Mouse (Mus musculus): ENCODE results near the gene Snx13. TPM values are rescaled to one million over a fixed set of nuclear protein-coding genes. Genes with fewer than 3 reads are reported as not detected.

Gene Snx13
- polyA plus RNA-seq, 1 experiment: 31.3 TPM

- Histone ChIP-seq H3K9me3 (replicated peaks; ENCODE audit: control insufficient read depth, insufficient read depth, low read length, poor library complexity, severe bottlenecking) (no peaks in the 10 kb centered on the region), H3K27me3 (ENCODE audit: control insufficient read depth, insufficient read depth, low read length, poor library complexity, severe bottlenecking) (no peaks in the 10 kb centered on the region), H3K36me3 (ENCODE audit: control insufficient read depth, insufficient read depth, low read length, poor library complexity, severe bottlenecking) (no peaks in the 10 kb centered on the region), H3K4me3 (ENCODE audit: low read depth, low read length) (no peak overlapping the region), H3K9ac (ENCODE audit: low read depth, poor library complexity, severe bottlenecking) (no peak overlapping the region), H3K4me1 (ENCODE audit: control insufficient read depth, insufficient read depth, low read length) (no peaks in the 10 kb centered on the region), H3K27ac (ENCODE audit: insufficient read depth, low read length) (no peak overlapping the region)
- TF ChIP-seq CTCF (IDR thresholded peaks at IDR 0.05; ENCODE audit: low read depth, low read length) (no peak), POLR2A (IDR thresholded peaks at IDR 0.05; ENCODE audit: insufficient read depth, low read length) (no peak), EP300 (IDR thresholded peaks at IDR 0.05; ENCODE audit: insufficient read depth, low read depth, low read length) (no peak)
Observed at GRCm38 (mm10) chr12:35018679-35019237, 28.2 kb upstream of the Snx13 start.

- H3K36me3 ChIP-seq (ENCODE audit: control insufficient read depth, insufficient read depth, low read length, poor library complexity, severe bottlenecking): no peaks in the 10 kb centered on the region
- H3K4me3 ChIP-seq (ENCODE audit: low read depth, low read length): no peak overlapping the region
- H3K27me3 ChIP-seq (ENCODE audit: control insufficient read depth, insufficient read depth, low read length, poor library complexity, severe bottlenecking): no peaks in the 10 kb centered on the region
- H3K4me1 ChIP-seq (ENCODE audit: control insufficient read depth, insufficient read depth, low read length): no peaks in the 10 kb centered on the region
- TF ChIP-seq EP300 (IDR thresholded peaks at IDR 0.05; ENCODE audit: insufficient read depth, low read depth, low read length) (no peak), CTCF (IDR thresholded peaks at IDR 0.05; ENCODE audit: low read depth, low read length) (no peak), POLR2A (IDR thresholded peaks at IDR 0.05; ENCODE audit: insufficient read depth, low read length) (no peak)
- H3K9ac ChIP-seq (ENCODE audit: low read depth, poor library complexity, severe bottlenecking): no peak overlapping the region
- no peak overlapping the region for H3K27ac ChIP-seq (ENCODE audit: insufficient read depth, low read length)
- no peaks in the 10 kb centered on the region for H3K9me3 ChIP-seq (replicated peaks; ENCODE audit: control insufficient read depth, insufficient read depth, low read length, poor library complexity, severe bottlenecking)
Observed at GRCm38 (mm10) chr12:35021285-35021684, 25.7 kb upstream of the Snx13 start.

GRCm38 (mm10) chr12:35022066-35022465 lies 24.9 kb upstream of the Snx13 start:
- Histone ChIP-seq H3K4me3 (ENCODE audit: low read depth, low read length) (no peak overlapping the region), H3K9ac (ENCODE audit: low read depth, poor library complexity, severe bottlenecking) (no peak overlapping the region), H3K36me3 (ENCODE audit: control insufficient read depth, insufficient read depth, low read length, poor library complexity, severe bottlenecking) (no peaks in the 10 kb centered on the region), H3K9me3 (replicated peaks; ENCODE audit: control insufficient read depth, insufficient read depth, low read length, poor library complexity, severe bottlenecking) (no peaks in the 10 kb centered on the region), H3K4me1 (ENCODE audit: control insufficient read depth, insufficient read depth, low read length) (no peaks in the 10 kb centered on the region), H3K27me3 (ENCODE audit: control insufficient read depth, insufficient read depth, low read length, poor library complexity, severe bottlenecking) (no peaks in the 10 kb centered on the region), H3K27ac (ENCODE audit: insufficient read depth, low read length) (no peak overlapping the region)
- TF ChIP-seq POLR2A (IDR thresholded peaks at IDR 0.05; ENCODE audit: insufficient read depth, low read length) (no peak), CTCF (IDR thresholded peaks at IDR 0.05; ENCODE audit: low read depth, low read length) (no peak)

- no peaks in the 10 kb centered on the region for H3K27me3 ChIP-seq (ENCODE audit: control insufficient read depth, insufficient read depth, low read length, poor library complexity, severe bottlenecking)
- H3K9me3 ChIP-seq (replicated peaks; ENCODE audit: control insufficient read depth, insufficient read depth, low read length, poor library complexity, severe bottlenecking): no peaks in the 10 kb centered on the region
- H3K36me3 ChIP-seq (ENCODE audit: control insufficient read depth, insufficient read depth, low read length, poor library complexity, severe bottlenecking): no peaks in the 10 kb centered on the region
- H3K9ac ChIP-seq (ENCODE audit: low read depth, poor library complexity, severe bottlenecking): no peak overlapping the region
- TF ChIP-seq EP300 (IDR thresholded peaks at IDR 0.05; ENCODE audit: insufficient read depth, low read depth, low read length) (no peak), CTCF (IDR thresholded peaks at IDR 0.05; ENCODE audit: low read depth, low read length) (no peak), POLR2A (IDR thresholded peaks at IDR 0.05; ENCODE audit: insufficient read depth, low read length) (no peak)
- no peak overlapping the region for H3K4me3 ChIP-seq (ENCODE audit: low read depth, low read length)
- no peak overlapping the region for H3K27ac ChIP-seq (ENCODE audit: insufficient read depth, low read length)
- H3K4me1 ChIP-seq (ENCODE audit: control insufficient read depth, insufficient read depth, low read length): no peaks in the 10 kb centered on the region
Observed at GRCm38 (mm10) chr12:35025916-35026432, 21.0 kb upstream of the Snx13 start.

DNA sequence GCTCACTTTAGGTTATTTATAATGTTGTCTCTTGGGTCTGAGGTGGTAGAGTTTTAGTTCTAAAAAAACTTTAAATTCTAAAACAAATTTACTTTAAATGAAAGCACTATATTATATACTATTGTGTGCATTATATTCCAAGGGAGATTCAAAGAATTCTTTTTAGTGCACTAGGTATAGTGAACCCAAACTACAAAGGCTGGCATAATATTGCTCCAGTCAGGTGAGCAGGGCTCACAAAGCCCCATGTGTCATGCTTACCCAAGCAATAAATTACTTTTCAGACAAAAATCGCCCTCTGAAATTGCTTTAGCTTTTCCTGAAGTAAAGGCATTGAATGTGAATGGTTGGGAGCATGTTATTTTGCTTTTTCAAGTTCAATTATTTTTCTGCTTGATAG lies 19.5 kb upstream of the Snx13 start:
- TF ChIP-seq POLR2A (IDR thresholded peaks at IDR 0.05; ENCODE audit: insufficient read depth, low read length) (no peak), CTCF (IDR thresholded peaks at IDR 0.05; ENCODE audit: low read depth, low read length) (no peak), EP300 (IDR thresholded peaks at IDR 0.05; ENCODE audit: insufficient read depth, low read depth, low read length) (no peak)
- no peak overlapping the region for H3K27ac ChIP-seq (ENCODE audit: insufficient read depth, low read length)
- H3K9me3 ChIP-seq (replicated peaks; ENCODE audit: control insufficient read depth, insufficient read depth, low read length, poor library complexity, severe bottlenecking): no peaks in the 10 kb centered on the region
- no peak overlapping the region for H3K4me3 ChIP-seq (ENCODE audit: low read depth, low read length)
- H3K4me1 ChIP-seq (ENCODE audit: control insufficient read depth, insufficient read depth, low read length): no peaks in the 10 kb centered on the region
- H3K27me3 ChIP-seq (ENCODE audit: control insufficient read depth, insufficient read depth, low read length, poor library complexity, severe bottlenecking): no peaks in the 10 kb centered on the region
- no peak overlapping the region for H3K9ac ChIP-seq (ENCODE audit: low read depth, poor library complexity, severe bottlenecking)
- H3K36me3 ChIP-seq (ENCODE audit: control insufficient read depth, insufficient read depth, low read length, poor library complexity, severe bottlenecking): no peaks in the 10 kb centered on the region

DNA sequence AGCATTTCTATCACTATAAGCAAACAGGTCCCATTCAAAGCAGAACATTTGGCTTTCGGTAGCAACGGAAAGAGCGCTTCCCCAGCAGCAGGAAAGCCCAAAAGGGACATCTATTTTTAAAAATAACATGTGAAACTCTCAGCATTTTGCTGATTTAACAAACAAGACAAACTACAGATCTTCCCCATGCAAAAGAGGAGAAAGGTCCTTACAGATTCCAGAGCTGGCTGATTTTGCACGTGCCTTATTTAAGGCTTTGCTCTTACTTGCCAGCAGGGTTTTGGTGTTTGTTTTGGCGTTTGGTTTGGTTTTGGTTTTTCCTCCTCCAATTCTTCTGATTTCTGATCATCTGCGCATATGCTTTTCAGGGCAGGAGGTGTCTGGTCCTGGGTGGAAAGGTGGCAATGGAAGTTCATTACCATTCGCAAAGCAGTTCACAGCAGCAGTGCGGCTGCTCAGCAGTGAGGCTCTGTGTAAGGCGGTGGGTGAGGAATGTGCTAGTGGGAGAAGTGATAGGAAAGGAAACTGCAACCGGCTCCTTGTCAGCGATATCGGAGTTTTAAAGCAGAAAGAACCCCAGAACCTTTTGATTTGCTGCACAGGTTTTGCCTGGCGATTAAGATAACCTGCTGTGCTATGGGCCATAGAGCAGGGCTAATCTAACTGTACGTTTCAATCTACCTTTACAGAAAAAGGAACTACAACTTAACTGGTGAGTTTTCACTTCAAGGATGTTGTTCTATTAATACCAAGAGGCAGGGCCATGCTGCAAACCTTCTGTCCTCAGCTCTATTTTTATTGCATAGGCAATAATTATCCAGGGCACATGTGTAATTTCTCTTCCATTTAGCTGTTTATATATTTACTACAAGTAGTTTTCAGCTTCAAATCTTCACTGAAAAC lies 8.1 kb upstream of the Snx13 start:
- H3K4me3 ChIP-seq (ENCODE audit: low read depth, low read length): no peak overlapping the region
- H3K9ac ChIP-seq (ENCODE audit: low read depth, poor library complexity, severe bottlenecking): no peak overlapping the region

More for the DNA sequence above, 8.1 kb upstream of the Snx13 start:
- H3K36me3 ChIP-seq (ENCODE audit: control insufficient read depth, insufficient read depth, low read length, poor library complexity, severe bottlenecking): no peaks in the 10 kb centered on the region
- no peaks in the 10 kb centered on the region for H3K27me3 ChIP-seq (ENCODE audit: control insufficient read depth, insufficient read depth, low read length, poor library complexity, severe bottlenecking)
- TF ChIP-seq POLR2A (IDR thresholded peaks at IDR 0.05; ENCODE audit: insufficient read depth, low read length) (no peak), CTCF (IDR thresholded peaks at IDR 0.05; ENCODE audit: low read depth, low read length) (no peak), EP300 (IDR thresholded peaks at IDR 0.05; ENCODE audit: insufficient read depth, low read depth, low read length) (no peak)
- H3K4me1 ChIP-seq (ENCODE audit: control insufficient read depth, insufficient read depth, low read length): no peaks in the 10 kb centered on the region
- H3K9me3 ChIP-seq (replicated peaks; ENCODE audit: control insufficient read depth, insufficient read depth, low read length, poor library complexity, severe bottlenecking): no peaks in the 10 kb centered on the region
- no peak overlapping the region for H3K27ac ChIP-seq (ENCODE audit: insufficient read depth, low read length)

Data from ES-Bruce4 (cell line).